Mouse (Mus musculus) myocyte (in vitro differentiated cells): ENCODE data around the gene Slc1a1.

Experiments used
- E2F4 ChIP-seq: IDR thresholded peaks from one replicate; pipeline ENCODE4 v1.6.1; 2011; ENCODE audit warnings: mild to moderate bottlenecking, control low read depth, moderate library complexity; ENCODE audit not compliant: insufficient read depth
- POLR2A ChIP-seq: IDR thresholded peaks from one replicate; pipeline ENCODE4 v1.6.1; 2011; ENCODE audit warnings: low read depth, mild to moderate bottlenecking, control low read depth, moderate library complexity; ENCODE audit not compliant: insufficient read length
- POLR2AphosphoS2 ChIP-seq: IDR thresholded peaks from one replicate; pipeline ENCODE4 v1.6.1; 2011; ENCODE audit warnings: low read depth, control low read depth; ENCODE audit not compliant: insufficient read length
- SRF ChIP-seq: IDR thresholded peaks from one replicate; pipeline ENCODE4 v1.6.1; 2011; ENCODE audit warnings: low read depth; ENCODE audit not compliant: control insufficient read depth, insufficient read length
- USF1 ChIP-seq: IDR thresholded peaks from one replicate; pipeline ENCODE4 v1.6.1; 2011; ENCODE audit warnings: low read depth, mild to moderate bottlenecking, control low read depth, moderate library complexity

DNA sequence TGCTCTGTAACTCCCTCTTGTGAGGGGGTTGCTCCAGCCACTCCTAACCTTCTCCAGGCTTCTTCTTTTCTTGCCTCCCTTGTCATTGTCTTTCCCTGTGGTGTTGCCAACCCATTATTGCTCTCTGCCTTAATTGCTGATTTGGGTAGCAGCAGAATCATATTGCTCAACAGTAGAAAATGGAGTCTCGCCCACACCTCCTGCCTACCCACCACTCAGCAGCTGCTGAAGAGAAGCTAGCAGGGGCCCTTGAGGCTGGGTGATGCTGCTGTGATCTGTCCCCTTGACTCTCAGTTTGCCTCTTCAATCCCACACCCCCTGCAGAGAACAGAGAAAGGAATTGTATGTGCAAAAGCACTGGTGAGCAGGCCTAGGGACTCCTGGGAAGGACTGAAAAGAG is 37.9 kb upstream of the Slc1a1 start:
- TF ChIP-seq POLR2A, result no peak
- no peak for TF ChIP-seq POLR2AphosphoS2
- TF ChIP-seq USF1, result no peak
- no peak for TF ChIP-seq SRF
- TF ChIP-seq E2F4, result no peak
